Mouse (Mus musculus): ENCODE results near the gene Pim3.

GRCm38 (mm10) chr15:88892876-88893275, 30.9 kb downstream of the Pim3 start:
- no peak for TF ChIP-seq POLR2A (IDR thresholded peaks at IDR 0.05; ENCODE audit: low read depth, low read length)
- TF ChIP-seq CTCF (IDR thresholded peaks at IDR 0.05; ENCODE audit: extremely low read depth, insufficient read length, insufficient replicate concordance, low read depth, low read length) = no peak
